Mouse (Mus musculus) T-helper 1 cell (primary cell): Measurements from ENCODE around the gene Casq1.

ENCODE experiments used
- in situ Hi-C: fragments of 300-600 bp; cut with MboI, MseI; formaldehyde crosslinking; loops from one replicate; pipeline ENCODE4 v1.15.1; 2025; ENCODE audit warnings: high pct_unique_total_duplicates

Casq1 gene

DNA sequence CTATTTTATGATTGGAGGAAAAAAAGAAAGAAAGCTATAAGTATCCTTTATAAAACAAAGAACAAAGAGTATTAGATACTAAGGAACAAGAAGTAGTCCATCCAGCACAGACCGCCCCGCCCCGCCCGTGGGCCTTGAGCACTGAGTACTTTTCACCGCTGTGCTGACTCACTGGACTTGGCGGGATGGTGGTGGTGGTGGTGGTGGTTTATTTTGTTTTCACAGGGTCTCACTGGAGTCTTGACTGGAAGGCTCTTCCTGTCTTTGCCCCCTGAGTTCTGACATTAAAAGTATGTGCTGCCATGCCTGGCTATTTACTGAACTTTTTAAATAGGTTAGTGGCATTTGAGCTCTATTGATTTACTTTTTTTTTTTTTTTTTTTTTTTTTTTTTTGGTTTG, 36.6 kb downstream of the Casq1 start:
- in situ Hi-C loops = no loop called here

DNA sequence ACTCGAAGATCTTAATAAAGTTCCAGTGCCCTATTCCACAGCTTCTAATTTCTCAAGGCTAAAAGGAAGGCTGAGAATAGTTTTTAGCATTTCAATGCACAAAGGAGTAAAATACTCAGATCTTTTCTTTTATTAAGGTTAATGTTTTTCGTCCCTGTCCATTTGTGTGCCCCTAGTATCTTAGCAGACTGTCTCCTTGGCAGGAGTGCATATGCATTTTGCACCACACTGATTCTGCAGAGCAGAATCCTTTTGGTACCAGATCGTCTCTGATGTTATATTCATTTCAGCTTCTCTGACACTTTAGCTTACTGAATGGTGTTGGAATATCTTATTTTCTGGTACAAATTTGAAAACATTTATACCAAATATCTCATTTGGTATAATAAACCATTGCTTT, 37.9 kb downstream of the Casq1 start:
- in situ Hi-C loops = no loop called here

DNA sequence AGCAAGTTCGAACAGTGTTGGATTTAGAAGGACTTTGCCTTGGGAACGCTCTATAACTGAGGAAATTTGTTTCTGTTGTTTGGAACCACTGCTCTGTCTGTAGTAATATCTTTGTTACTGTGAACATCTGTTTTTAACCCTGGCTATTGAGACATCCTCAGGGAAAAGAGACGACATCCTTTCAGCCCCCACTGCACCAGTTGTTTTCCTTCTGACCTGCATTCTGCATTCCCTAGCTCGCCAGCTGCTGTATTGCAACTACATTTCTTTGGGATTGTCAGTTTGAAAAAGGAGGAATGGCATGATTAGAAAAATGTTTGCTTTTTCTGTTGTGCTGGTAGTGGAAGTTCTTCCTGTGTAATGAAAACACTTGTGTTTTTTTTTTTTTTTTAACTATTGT, 38.8 kb downstream of the Casq1 start:
- in situ Hi-C loops = no loop called here

DNA sequence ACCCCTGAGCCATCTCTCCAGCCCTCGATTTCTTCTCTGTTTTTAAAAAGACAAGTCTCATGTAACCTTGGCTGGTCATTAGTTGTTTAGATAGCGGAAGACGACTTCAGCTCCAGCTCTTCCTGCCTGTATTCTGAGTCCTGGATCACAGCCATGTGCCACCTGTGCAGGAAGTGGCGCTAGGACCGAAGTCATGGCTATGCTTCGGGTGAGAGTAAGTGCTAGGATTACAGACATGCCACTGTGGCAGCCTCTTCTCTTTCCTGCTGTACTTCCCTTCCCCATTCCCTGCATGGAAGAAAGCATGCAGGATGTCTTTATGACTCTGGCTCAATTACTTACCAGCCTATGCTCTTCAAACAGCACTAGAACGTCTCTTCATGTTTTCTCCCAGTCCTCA, 40.6 kb downstream of the Casq1 start:
- in situ Hi-C loops = no loop called here

- in situ Hi-C loops = no loop called here
Observed at GRCm38 (mm10) chr1:172177791-172178190, 41.9 kb downstream of the Casq1 start.

GRCm38 (mm10) chr1:172173181-172173580, 46.5 kb downstream of the Casq1 start:
- in situ Hi-C loops = no loop called here

- in situ Hi-C loops = no loop called here
Observed at GRCm38 (mm10) chr1:172172381-172172780, 47.3 kb downstream of the Casq1 start.

- in situ Hi-C loops = no loop called here
Observed at GRCm38 (mm10) chr1:172169809-172170208, 49.9 kb downstream of the Casq1 start.

DNA sequence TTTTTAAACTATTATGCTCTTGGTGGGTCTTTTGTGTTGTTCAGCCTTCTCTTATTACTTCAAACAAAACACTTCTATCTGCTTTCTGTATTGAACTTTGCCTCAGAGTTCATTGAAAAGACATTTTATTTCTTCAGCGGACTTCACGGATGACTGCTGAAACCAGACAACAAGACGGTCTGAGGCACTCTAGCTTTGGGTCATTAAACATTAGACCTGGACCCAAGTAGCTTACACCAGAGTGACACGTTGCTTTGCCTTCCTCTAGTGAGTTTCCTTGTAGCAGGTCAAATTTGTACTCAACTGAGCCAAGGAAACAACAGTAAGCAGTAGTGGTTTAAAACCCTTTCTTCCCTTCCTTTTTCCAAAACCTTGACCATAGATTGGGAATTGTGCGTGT, 51.8 kb downstream of the Casq1 start:
- in situ Hi-C loops = no loop called here

- in situ Hi-C loops = no loop called here
Observed at GRCm38 (mm10) chr1:172162959-172163358, 56.7 kb downstream of the Casq1 start.

DNA sequence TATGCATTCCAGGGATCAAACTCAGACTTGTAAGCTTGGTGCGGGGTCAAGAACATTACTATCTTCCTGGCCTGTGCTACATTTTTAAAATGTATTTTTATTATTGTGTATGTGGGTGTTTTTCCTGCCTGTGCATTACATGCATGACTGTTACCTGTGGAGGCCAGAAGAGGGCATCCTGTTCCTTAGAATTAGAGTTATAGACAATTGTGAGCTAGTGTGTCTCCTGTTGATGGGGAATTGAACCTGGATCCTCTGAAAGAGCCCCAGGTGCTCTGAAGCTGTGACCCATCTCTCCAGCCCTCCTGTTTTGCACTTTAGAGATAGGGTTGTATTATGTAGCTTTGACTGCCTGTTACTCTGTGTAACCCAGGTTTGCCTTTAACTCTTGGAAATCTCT, 57.7 kb downstream of the Casq1 start:
- in situ Hi-C loops = no loop called here

DNA sequence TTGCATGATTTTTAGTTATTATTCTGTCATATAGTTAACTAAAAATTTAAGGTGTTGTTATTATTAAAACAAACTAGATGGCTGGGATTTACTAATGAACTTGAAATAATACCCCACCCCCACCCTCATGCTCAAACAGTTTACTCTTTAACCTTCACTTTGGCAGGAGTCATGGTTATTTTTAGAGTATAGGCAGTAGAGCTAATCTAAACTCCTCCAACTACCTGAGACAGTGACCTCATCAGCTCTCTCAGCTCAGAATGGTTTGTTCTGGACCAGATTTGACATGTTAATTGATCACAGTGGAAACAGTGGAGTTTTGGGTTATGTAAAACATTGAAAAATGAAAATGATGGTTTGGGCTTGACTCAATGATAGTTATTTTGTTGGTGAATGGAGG, 59.2 kb downstream of the Casq1 start:
- in situ Hi-C loops = no loop called here

DNA sequence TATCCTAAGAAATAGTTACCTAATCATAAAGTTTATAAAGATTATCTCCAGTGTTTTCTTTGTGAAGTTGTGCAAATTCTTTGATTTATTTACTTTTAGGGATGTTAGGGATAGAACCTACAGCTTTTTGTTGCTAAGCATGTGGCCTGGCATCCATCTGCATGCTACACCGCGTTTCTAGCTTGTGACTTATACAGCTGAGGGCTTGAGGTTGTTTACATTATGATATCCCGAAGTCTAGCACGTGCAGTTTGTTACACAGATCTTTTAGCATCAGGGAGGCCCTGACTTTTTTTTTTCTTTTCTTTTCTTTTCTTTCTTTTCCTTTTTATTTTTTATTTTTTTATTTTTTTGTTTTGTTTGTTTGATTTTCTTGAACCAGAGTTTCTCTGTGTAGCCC, 59.7 kb downstream of the Casq1 start:
- in situ Hi-C loops = no loop called here
